Mouse (Mus musculus) thymus, postnatal 0 days (tissue): ENCODE measurements at regions not wholly inside any gene's neighbourhood (a gene's known extent, or its start where the extent isn't known, plus 50 kb on each side); places are given as distances from the start of the nearest gene placed in this dataset.

Source experiments
- DNase-seq: peaks from one replicate; pipeline ENCODE4 v3.0.0-alpha.2; 2015; ENCODE audit warnings: low spot score

- DNase-seq = no peak
Measured at GRCm38 (mm10) chr1:73361300-73361699, 345.6 kb upstream of the Tnp1 start.

GRCm38 (mm10) chr1:73354447-73354846, 338.7 kb upstream of the Tnp1 start:
- no peak for DNase-seq

- DNase-seq = no peak
Measured at GRCm38 (mm10) chr1:73348476-73348875, 332.8 kb upstream of the Tnp1 start.

GRCm38 (mm10) chr1:73344587-73344986, 328.9 kb upstream of the Tnp1 start:
- DNase-seq = no peak

GRCm38 (mm10) chr1:73341911-73342310, 326.2 kb upstream of the Tnp1 start:
- no peak for DNase-seq

- no peak for DNase-seq
Measured at GRCm38 (mm10) chr1:73337401-73337800, 321.7 kb upstream of the Tnp1 start.

- no peak for DNase-seq
Measured at GRCm38 (mm10) chr1:73309556-73309955, 293.8 kb upstream of the Tnp1 start.

GRCm38 (mm10) chr1:73308420-73308819, 292.7 kb upstream of the Tnp1 start:
- no peak for DNase-seq

GRCm38 (mm10) chr1:73307194-73307593, 291.5 kb upstream of the Tnp1 start:
- no peak for DNase-seq

GRCm38 (mm10) chr1:73299978-73300688, 284.4 kb upstream of the Tnp1 start:
- DNase-seq = no peak

- no peak for DNase-seq
Measured at GRCm38 (mm10) chr1:73285342-73285741, 269.6 kb upstream of the Tnp1 start.

- no peak for DNase-seq
Measured at GRCm38 (mm10) chr1:73274480-73274879, 258.8 kb upstream of the Tnp1 start.

GRCm38 (mm10) chr1:73270787-73271391, 255.2 kb upstream of the Tnp1 start:
- DNase-seq = no peak

- DNase-seq = no peak
Measured at GRCm38 (mm10) chr1:73269051-73269755, 253.5 kb upstream of the Tnp1 start.

- no peak for DNase-seq
Measured at GRCm38 (mm10) chr1:73265009-73265408, 249.3 kb upstream of the Tnp1 start.

GRCm38 (mm10) chr1:73264245-73264644, 248.5 kb upstream of the Tnp1 start:
- DNase-seq = no peak

- DNase-seq = no peak
Measured at GRCm38 (mm10) chr1:73259525-73260098, 243.9 kb upstream of the Tnp1 start.

GRCm38 (mm10) chr1:73257263-73257662, 241.6 kb upstream of the Tnp1 start:
- DNase-seq = no peak

GRCm38 (mm10) chr1:73251911-73252356, 236.2 kb upstream of the Tnp1 start:
- no peak for DNase-seq

- DNase-seq = no peak
Measured at GRCm38 (mm10) chr1:73244016-73244415, 228.3 kb upstream of the Tnp1 start.

- no peak for DNase-seq
Measured at GRCm38 (mm10) chr1:73242290-73242689, 226.6 kb upstream of the Tnp1 start.

- DNase-seq = no peak
Measured at GRCm38 (mm10) chr1:73236867-73237266, 221.2 kb upstream of the Tnp1 start.
